ENCODE assay signal across 8 mouse cellular contexts in the genomic region with DNA sequence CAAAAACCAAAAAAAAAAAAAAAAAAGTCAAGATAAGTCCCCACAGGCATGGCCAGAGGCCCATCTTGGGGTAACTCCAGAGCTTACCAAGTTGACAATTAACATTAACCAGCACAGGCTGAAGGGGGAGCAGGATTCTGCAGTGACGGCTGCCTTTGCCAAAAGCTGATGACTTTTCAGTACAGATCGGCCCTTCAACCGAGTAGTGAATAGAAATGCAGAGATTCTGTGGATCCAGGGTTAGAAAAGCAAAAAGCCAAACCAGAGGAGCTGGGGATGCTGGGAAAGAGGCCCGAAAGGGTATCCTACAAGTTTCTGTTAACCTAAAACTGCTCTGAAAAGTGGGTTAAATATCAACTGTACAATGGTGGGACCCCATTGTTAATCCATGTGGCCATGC. TPM values are rescaled to one million over a fixed set of nuclear protein-coding genes. Genes with fewer than 3 reads are reported as not detected.
A peak's percentile ranks its signal among the peaks of the same experiment; 100 is the strongest.
DNase-seq lines count a peak whose midpoint lies in the region; ATAC-seq lines count a peak whose summit lies in the region.

No protein-coding gene starts in this region.

- H3K9ac ChIP-seq in neural tube, embryonic 11.5 days (ENCODE audit: low read length), result peak overlapping the region; percentile 77
- peak overlapping the region; percentile 69 for H3K9ac ChIP-seq in forebrain, embryonic 13.5 days
- peak overlapping the region; percentile 64 for H3K9ac ChIP-seq in intestine, embryonic 14.5 days (ENCODE audit: low read length)
- H3K9ac ChIP-seq in liver, embryonic 13.5 days, result peak overlapping the region; percentile 55; the same call in 1 of the 2 replicates
- peak overlapping the region; percentile 53; the same call in 1 of the 2 replicates for H3K9ac ChIP-seq in neural tube, embryonic 15.5 days (replicated peaks)

- no peak for DNase-seq in neural tube, embryonic 11.5 days (ENCODE audit: low spot score)
- DNase-seq in neural tube, embryonic 10.5 days (ENCODE audit: extremely low spot score, low spot score), result no peak
- DNase-seq in intestine, embryonic 14.5 days (ENCODE audit: low spot score), result peak; percentile 71
- DNase-seq in liver, embryonic 13.5 days, result no peak
- DNase-seq in left cerebral cortex, adult 9 months (ENCODE audit: low spot score in 2 of 2), result no peak

- peaks cover 10% of the 10 kb centered on the region for H3K4me1 ChIP-seq in neural tube, embryonic 11.5 days (ENCODE audit: control insufficient read depth, insufficient read depth, low read length)
- H3K4me1 ChIP-seq in forebrain, embryonic 13.5 days, result peaks cover 18% of the 10 kb centered on the region
- peaks cover 9% of the 10 kb centered on the region for H3K4me1 ChIP-seq in intestine, embryonic 14.5 days (replicated peaks; ENCODE audit: control insufficient read depth, insufficient read depth, low read length)
- H3K4me1 ChIP-seq in liver, embryonic 13.5 days (replicated peaks), result 0 out of 2 replicates have a peak, but pooled peaks cover 7% of the 10 kb centered on the region
- H3K4me1 ChIP-seq in neural tube, embryonic 15.5 days, result peaks cover 23% of the 10 kb centered on the region

- peak overlapping the region; percentile 70 for H3K4me2 ChIP-seq in neural tube, embryonic 11.5 days (ENCODE audit: low read depth)
- peak overlapping the region; percentile 81 for H3K4me2 ChIP-seq in forebrain, embryonic 13.5 days
- H3K4me2 ChIP-seq in intestine, embryonic 14.5 days (ENCODE audit: low read length), result peak overlapping the region; percentile 57
- peak overlapping the region; percentile 57 for H3K4me2 ChIP-seq in liver, embryonic 13.5 days
- peak overlapping the region; percentile 88 for H3K4me2 ChIP-seq in neural tube, embryonic 15.5 days

- H3K4me3 ChIP-seq in neural tube, embryonic 11.5 days (ENCODE audit: low read depth, low read length), result peak overlapping the region; percentile 44
- H3K4me3 ChIP-seq in forebrain, embryonic 13.5 days, result peak overlapping the region; percentile 49
- peak overlapping the region; percentile 40 for H3K4me3 ChIP-seq in intestine, embryonic 14.5 days (ENCODE audit: low read depth, low read length)
- peak overlapping the region; percentile 48 for H3K4me3 ChIP-seq in liver, embryonic 13.5 days (replicated peaks)
- peak overlapping the region; percentile 46 for H3K4me3 ChIP-seq in neural tube, embryonic 15.5 days (replicated peaks)

- H3K36me3 ChIP-seq in neural tube, embryonic 11.5 days (ENCODE audit: control insufficient read depth, insufficient read depth, low read length), result no peaks in the 10 kb centered on the region
- H3K36me3 ChIP-seq in forebrain, embryonic 13.5 days (ENCODE audit: poor library complexity, severe bottlenecking), result no peaks in the 10 kb centered on the region
- no peaks in the 10 kb centered on the region for H3K36me3 ChIP-seq in intestine, embryonic 14.5 days (ENCODE audit: control insufficient read depth, insufficient read depth, low read length)
- H3K36me3 ChIP-seq in liver, embryonic 13.5 days, result no peaks in the 10 kb centered on the region
- H3K36me3 ChIP-seq in neural tube, embryonic 15.5 days, result no peaks in the 10 kb centered on the region

- H3K9me3 ChIP-seq in neural tube, embryonic 11.5 days (ENCODE audit: control insufficient read depth, low read length), result no peaks in the 10 kb centered on the region
- 0 out of 2 replicates have a peak, but pooled peaks cover 3% of the 10 kb centered on the region for H3K9me3 ChIP-seq in forebrain, embryonic 13.5 days (replicated peaks)
- no peaks in the 10 kb centered on the region for H3K9me3 ChIP-seq in intestine, embryonic 14.5 days (ENCODE audit: control insufficient read depth, low read length)
- no peaks in the 10 kb centered on the region for H3K9me3 ChIP-seq in liver, embryonic 13.5 days (replicated peaks)
- H3K9me3 ChIP-seq in neural tube, embryonic 15.5 days (replicated peaks), result no peaks in the 10 kb centered on the region

- no peak for ATAC-seq in neural tube, embryonic 11.5 days (ENCODE audit: insufficient read depth, low FRiP score, low TSS enrichment)
- ATAC-seq in forebrain, embryonic 13.5 days, result no peak
- no peak for ATAC-seq in intestine, embryonic 14.5 days (replicated peaks; ENCODE audit: low FRiP score, low TSS enrichment, low read depth)
- ATAC-seq in liver, embryonic 13.5 days (ENCODE audit: low read depth), result no peak; the same call in 1 of the 2 replicates
- ATAC-seq in neural tube, embryonic 15.5 days (ENCODE audit: low FRiP score), result no peak
- ATAC-seq in CD4-positive, CD25-positive, alpha-beta regulatory T cell, adult 4 months, result no peak

- WGBS in neural tube, embryonic 11.5 days, result 50% methylated on average over 4 of the region's 4 CpGs
- WGBS in forebrain, embryonic 13.5 days, result 45% methylated on average over 4 of the region's 4 CpGs
- WGBS in intestine, embryonic 14.5 days, result 29% methylated on average over 4 of the region's 4 CpGs
- 36% methylated on average over 4 of the region's 4 CpGs for WGBS in liver, embryonic 13.5 days (ENCODE audit: insufficient replicate concordance)
- WGBS in neural tube, embryonic 15.5 days, result 36% methylated on average over 4 of the region's 4 CpGs

- H3K27me3 ChIP-seq in neural tube, embryonic 11.5 days (ENCODE audit: control insufficient read depth, insufficient read depth, low read length), result no peaks in the 10 kb centered on the region
- no peaks in the 10 kb centered on the region for H3K27me3 ChIP-seq in forebrain, embryonic 13.5 days
- no peaks in the 10 kb centered on the region for H3K27me3 ChIP-seq in intestine, embryonic 14.5 days (replicated peaks; ENCODE audit: control insufficient read depth, insufficient read depth, low read length)
- H3K27me3 ChIP-seq in liver, embryonic 13.5 days, result peaks cover 17% of the 10 kb centered on the region
- no peaks in the 10 kb centered on the region for H3K27me3 ChIP-seq in neural tube, embryonic 15.5 days (replicated peaks)

- H3K27ac ChIP-seq in neural tube, embryonic 11.5 days (ENCODE audit: low read depth, low read length), result peak overlapping the region; percentile 56; the same call in 1 of the 2 replicates
- H3K27ac ChIP-seq in forebrain, embryonic 13.5 days, result peak overlapping the region; percentile 49
- H3K27ac ChIP-seq in intestine, embryonic 14.5 days (ENCODE audit: low read depth), result peak overlapping the region; percentile 95
- peak overlapping the region; percentile 74 for H3K27ac ChIP-seq in liver, embryonic 13.5 days
- H3K27ac ChIP-seq in neural tube, embryonic 15.5 days (replicated peaks), result peak overlapping the region; percentile 88

RNA-seq across cellular contexts. Expression of gene Skor1, which starts 40.2 kb away (rescaled TPM):
- polyA plus RNA-seq in neural tube, embryonic 11.5 days (2014; fragmentation: Nextera tagmentation; extraction: Ambion mirVana), result 7.6 and 7.7 TPM in 2 replicates
- polyA plus RNA-seq in forebrain, embryonic 13.5 days (2015; fragmentation: Nextera tagmentation; extraction: Ambion mirVana), result 0.28 and 0.55 TPM in 2 replicates
- not detected in 2 replicates for polyA plus RNA-seq in intestine, embryonic 14.5 days (2014; fragmentation: Nextera tagmentation; extraction: Ambion mirVana)
- not detected in 2 replicates for polyA plus RNA-seq in liver, embryonic 13.5 days (2015; fragmentation: Nextera tagmentation; extraction: Ambion mirVana)
- 12.2 and 18.7 TPM in 2 replicates for polyA plus RNA-seq in neural tube, embryonic 15.5 days (2015; fragmentation: Nextera tagmentation; extraction: Ambion mirVana)
- polyA plus RNA-seq in CD4-positive, CD25-positive, alpha-beta regulatory T cell, adult 4 months (2017; shearing (Covaris generic)), result not detected
